Mouse (Mus musculus) CH12F3 (cell line): Measurements from ENCODE around the gene Cdhr4.
"Not testable (repeated sequence)": the region's sequence is repeated elsewhere in the genome, so short reads cannot be mapped to it uniquely, and the experiment has no call there.

Experiments
- in situ Hi-C: fragments of 300-500 bp; cut with MboI; formaldehyde crosslinking; loops from 2 replicates; pipeline ENCODE4 v1.14.3; 2020; ENCODE audit warnings: low sequenced_read_pairs

Gene Cdhr4

DNA sequence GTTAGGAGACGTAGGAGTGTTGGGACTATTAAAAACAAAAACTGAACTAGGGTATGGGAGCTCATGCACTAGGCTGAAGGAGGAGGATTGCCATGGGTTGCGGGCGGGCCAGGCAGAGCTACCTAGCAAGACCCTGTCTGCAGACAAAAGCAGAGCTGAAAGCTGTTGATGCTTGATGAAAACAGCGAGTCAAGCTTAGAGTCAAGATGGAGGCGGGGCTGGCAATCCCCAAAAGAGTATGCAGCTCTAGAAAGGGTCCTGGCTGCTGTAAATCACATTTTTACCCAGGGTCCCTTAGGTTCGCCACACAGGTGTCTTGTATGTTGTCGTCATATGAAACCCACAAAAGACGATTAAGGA, 11.2 kb downstream of the Cdhr4 start:
- in situ Hi-C loops, result no loop called here

GRCm38 (mm10) chr9:108008041-108008440, 15.7 kb downstream of the Cdhr4 start:
- in situ Hi-C loops, result no loop called here

DNA sequence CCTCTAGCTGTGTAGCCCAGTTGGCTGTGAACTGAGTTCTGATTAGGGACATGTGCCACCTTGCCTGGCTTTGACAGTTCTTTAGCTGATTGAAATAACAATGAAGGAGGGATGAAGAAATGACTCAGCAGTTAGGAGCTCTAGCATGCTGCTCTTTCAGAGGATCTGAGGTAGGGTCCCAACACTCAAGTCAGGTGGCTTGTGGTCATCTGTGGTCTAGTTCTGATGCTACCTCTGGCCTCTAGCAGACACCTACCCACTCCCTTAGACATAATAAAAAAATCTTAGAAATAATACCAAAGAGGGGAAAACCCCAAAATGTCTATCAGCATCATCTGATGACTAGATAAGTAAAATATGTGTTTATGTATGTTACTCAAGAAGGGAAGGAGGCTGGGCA, 18.1 kb downstream of the Cdhr4 start:
- in situ Hi-C loops, result no loop called here

GRCm38 (mm10) chr9:108013577-108013976, 21.3 kb downstream of the Cdhr4 start:
- in situ Hi-C loops, result not testable (repeated sequence)

- in situ Hi-C loops, result no loop called here
Measured at GRCm38 (mm10) chr9:108017127-108017526, 24.8 kb downstream of the Cdhr4 start.

DNA sequence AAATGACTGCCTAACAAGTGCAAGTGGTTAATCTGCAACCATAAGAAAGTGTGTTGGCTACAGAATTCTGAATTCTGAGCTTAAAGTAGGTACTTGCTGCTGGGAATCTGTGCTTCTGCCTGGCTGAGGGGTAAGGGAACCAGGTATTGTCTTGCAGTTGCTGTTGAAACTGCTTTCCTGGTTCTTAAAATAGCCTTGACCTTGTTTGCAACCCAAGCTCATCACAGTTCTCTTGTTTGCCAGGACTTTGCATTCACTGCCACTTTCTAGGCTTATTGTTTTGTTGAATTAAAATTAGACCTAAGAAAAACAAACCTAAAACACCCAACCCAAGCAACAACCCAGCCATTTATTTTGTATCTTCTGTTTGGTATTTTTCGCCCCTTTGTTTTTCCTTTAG, 28.4 kb downstream of the Cdhr4 start:
- in situ Hi-C loops, result no loop called here

GRCm38 (mm10) chr9:108023216-108023615, 30.9 kb downstream of the Cdhr4 start:
- in situ Hi-C loops, result no loop called here

- in situ Hi-C loops, result no loop called here
Measured at GRCm38 (mm10) chr9:108026584-108026983, 34.3 kb downstream of the Cdhr4 start.

- in situ Hi-C loops, result no loop called here
Measured at GRCm38 (mm10) chr9:108027867-108028266, 35.6 kb downstream of the Cdhr4 start.

GRCm38 (mm10) chr9:108032126-108032525, 39.8 kb downstream of the Cdhr4 start:
- in situ Hi-C loops, result no loop called here

DNA sequence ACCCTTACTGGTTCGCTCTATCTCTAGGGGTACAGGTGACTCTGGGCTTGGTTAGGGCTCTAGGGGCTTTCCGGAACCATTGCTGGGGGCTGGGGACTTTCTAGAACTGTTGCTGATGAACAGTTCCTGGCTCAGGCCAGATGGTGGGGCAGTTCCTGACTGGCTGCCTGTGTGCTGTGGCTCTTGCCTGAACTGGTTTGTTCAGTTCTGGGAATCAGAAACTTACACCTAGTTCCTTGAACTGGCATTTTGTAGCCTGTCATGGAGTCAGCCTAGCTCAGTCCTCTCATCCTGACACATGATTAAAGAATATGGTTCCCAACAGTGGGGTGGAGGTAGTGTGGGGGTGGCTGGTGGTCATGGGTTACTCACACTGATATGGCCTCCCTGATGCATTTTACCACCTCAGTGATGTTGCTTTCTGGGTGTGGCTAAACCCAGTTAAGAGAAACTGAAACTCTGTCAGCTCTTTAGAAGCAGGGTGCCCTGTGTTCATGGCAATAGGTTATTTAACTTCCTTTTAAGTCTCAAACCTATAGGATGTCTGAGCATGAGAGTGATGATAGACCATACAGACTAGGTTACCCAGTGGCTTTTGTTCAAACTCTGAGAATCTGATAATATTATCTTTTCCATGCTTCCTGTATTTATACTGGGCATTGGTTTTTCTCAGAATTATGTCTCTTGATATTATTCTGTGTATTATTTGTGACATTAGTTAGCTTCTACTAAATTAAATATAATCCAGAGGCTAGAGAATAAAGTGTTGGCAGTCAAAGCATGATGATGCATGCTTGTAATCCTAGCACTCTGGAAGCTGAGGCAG, 43.2 kb downstream of the Cdhr4 start:
- in situ Hi-C loops, result no loop called here

DNA sequence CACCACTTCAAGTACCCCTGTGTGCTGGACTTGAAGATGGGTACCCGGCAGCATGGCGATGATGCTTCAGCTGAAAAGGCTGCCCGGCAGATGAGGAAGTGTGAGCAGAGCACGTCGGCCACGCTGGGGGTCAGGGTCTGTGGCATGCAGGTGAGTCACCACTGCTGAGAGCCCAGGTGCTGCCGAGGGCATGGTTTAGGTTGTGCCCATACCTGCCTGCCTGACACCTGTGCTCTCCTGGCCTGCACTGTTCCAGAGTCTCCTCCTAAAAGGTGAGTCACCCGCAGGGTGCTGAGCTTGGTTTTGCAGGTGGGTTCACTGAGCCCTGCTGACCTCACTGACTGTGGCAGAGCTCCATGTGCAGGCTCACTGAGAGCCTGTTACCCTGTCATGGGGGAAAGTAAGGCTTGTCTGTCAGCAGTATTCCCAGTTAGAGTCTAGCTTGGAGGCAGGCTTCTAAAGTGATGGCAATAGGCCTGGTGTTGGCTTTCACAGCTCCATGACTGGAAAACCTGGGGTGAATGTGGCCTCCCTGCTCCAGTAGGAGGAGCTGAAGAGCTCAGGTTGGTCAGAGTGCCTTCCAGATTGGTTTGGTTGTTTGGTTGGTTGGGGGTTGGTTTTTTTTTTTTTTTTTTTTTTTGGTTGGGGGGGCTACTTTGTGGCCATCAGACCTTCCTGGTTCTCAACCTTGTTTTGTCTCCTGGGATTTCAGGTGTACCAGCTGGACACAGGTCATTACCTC, 52.6 kb downstream of the Cdhr4 start:
- in situ Hi-C loops, result no loop called here

DNA sequence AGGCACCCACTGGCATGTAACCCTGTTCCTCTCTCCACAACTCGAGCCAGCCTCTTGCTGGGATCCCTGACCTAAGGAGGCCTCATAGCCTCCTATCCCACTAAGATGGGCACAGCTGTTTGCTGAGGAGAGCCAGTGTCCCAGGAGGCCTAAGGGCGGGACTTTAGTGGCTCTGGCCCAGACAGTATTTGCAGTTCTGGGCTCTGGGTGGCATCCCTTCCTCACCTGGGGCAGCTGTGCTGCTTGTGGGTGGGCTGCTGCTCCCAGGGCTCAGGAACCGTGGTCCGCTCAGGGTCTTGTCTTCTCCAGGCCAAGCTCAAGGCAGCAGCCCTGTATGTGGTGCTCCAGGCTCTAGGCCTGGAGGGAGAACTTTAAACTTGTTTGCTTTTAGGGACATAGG, 54.3 kb downstream of the Cdhr4 start:
- in situ Hi-C loops, result no loop called here

- in situ Hi-C loops, result no loop called here
Measured at GRCm38 (mm10) chr9:108047601-108048565, 55.6 kb downstream of the Cdhr4 start.

GRCm38 (mm10) chr9:108048566-108048955, 56.3 kb downstream of the Cdhr4 start:
- in situ Hi-C loops, result no loop called here

- in situ Hi-C loops, result no loop called here
Measured at GRCm38 (mm10) chr9:108049016-108049455, 56.7 kb downstream of the Cdhr4 start, which contains the start of gene Gmppb. Gene Gmppb (plus strand): TSS chr9:108049242.
